Mouse (Mus musculus): ENCODE data around the gene Ube2c. TPM values are rescaled to one million over a fixed set of nuclear protein-coding genes. Genes with fewer than 3 reads are reported as not detected.
A peak's percentile ranks its signal among the peaks of the same experiment; 100 is the strongest.

Ube2c gene
- polyA plus RNA-seq, 1 experiment from 2014 or later = 21.1 TPM

DNA sequence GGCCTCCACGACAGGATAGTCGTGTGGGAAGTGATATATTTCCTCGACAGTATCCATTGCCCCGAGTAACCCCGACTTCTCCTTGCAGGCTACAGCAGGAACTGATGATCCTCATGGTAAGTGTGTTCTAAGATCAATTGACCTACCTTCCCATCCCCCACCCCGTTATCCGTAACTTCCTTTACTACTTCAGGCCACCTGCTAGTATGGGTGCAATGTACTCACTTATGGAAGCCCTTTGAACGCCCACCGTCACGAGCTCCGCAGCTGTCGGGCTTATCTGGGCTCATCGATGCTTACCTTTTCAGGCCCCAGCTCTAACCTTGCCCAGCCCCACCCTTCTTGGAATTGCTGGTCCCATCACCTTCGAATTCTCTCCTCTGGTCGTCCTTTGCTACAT is 581 bp downstream of the Ube2c start:
- TF ChIP-seq EP300 (IDR thresholded peaks at IDR 0.05) (no peak), CTCF (IDR thresholded peaks at IDR 0.05) (no peak)
- peak overlapping the region; percentile 72 for H3K4me3 ChIP-seq (ENCODE audit: low read depth, low read length)
- peaks cover 8% of the 10 kb centered on the region for H3K4me1 ChIP-seq (ENCODE audit: insufficient read depth, low read depth, low read length)
- peak overlapping the region; percentile 98 for H3K4me2 ChIP-seq (replicated peaks; ENCODE audit: low read depth, low read length)
- no peaks in the 10 kb centered on the region for H3K27me3 ChIP-seq (replicated peaks; ENCODE audit: insufficient read depth, low read length)
- 2% methylated on average over 15 of the region's 15 CpGs for WGBS
- DNase-seq (ENCODE audit: low spot score) (no peak), ATAC-seq (no peak)
- H3K36me3 ChIP-seq (ENCODE audit: insufficient read depth, low read length) = no peaks in the 10 kb centered on the region; the same call in 1 of the 2 replicates
- H3K27ac ChIP-seq (ENCODE audit: low read length) = no peak overlapping the region
- peak overlapping the region; percentile 47; the same call in 1 of the 2 replicates for H3K9ac ChIP-seq (replicated peaks; ENCODE audit: low read depth)
- no peaks in the 10 kb centered on the region for H3K9me3 ChIP-seq (ENCODE audit: low read length)

- WGBS = 42% methylated on average over 8 of the region's 8 CpGs
- no peak overlapping the region for H3K9ac ChIP-seq (replicated peaks; ENCODE audit: low read depth)
- H3K4me1 ChIP-seq (ENCODE audit: insufficient read depth, low read depth, low read length) = peaks cover 8% of the 10 kb centered on the region
- H3K4me2 ChIP-seq (replicated peaks; ENCODE audit: low read depth, low read length) = peak overlapping the region; percentile 98; the same call in 1 of the 2 replicates
- no peak for TF ChIP-seq EP300 (IDR thresholded peaks at IDR 0.05)
- no peak for TF ChIP-seq CTCF (IDR thresholded peaks at IDR 0.05)
- H3K36me3 ChIP-seq (ENCODE audit: insufficient read depth, low read length) = no peaks in the 10 kb centered on the region; the same call in 1 of the 2 replicates
- H3K4me3 ChIP-seq (ENCODE audit: low read depth, low read length) = no peak overlapping the region
- DNase-seq (ENCODE audit: low spot score) (no peak), ATAC-seq (no peak)
- no peaks in the 10 kb centered on the region for H3K9me3 ChIP-seq (ENCODE audit: low read length)
- H3K27me3 ChIP-seq (replicated peaks; ENCODE audit: insufficient read depth, low read length) = no peaks in the 10 kb centered on the region
- H3K27ac ChIP-seq (ENCODE audit: low read length) = no peak overlapping the region
Measured at GRCm38 (mm10) chr2:164771123-164771522, 1.4 kb downstream of the Ube2c start.

DNA sequence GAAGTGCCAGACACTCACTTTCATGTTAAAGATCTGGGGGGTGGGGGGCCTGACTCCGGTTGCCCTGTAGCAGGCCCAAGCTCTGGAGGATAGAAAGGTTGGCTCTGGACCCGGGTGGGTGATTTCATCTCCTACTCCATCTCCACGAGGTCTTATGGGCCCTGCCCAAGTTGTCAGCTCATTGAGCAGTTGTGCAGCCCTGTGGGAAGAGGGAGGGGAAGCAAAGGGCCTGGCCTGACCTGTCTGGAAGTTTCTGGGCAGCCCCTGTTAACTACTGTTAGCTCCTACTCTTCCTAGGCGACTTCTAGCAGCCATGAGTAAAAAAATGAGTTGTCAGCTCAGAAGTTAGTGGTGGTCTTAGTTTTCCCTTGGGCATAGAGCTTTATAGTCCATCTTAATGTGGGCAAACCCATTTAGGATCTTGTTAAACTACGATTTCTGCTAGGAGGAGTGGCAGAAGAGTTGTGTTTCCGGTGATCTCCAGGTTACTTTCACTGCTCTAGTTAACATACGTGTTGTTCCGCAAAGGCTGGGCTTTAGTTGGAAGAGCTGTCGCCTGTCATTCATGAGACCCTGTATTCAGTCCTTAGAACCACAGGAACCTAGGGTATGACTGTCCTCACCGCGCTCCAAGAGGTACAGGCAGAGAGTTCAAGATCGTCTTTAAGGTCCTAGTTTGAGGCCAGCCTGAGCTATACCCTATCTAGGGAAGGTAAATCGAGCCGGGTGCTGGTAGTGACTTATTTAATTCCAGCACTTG is 3.7 kb downstream of the Ube2c start:
- Histone ChIP-seq H3K27ac (ENCODE audit: low read length) (no peak overlapping the region), H3K4me3 (ENCODE audit: low read depth, low read length) (no peak overlapping the region), H3K4me1 (ENCODE audit: insufficient read depth, low read depth, low read length) (peaks cover 8% of the 10 kb centered on the region), H3K4me2 (replicated peaks; ENCODE audit: low read depth, low read length) (no peak overlapping the region), H3K9ac (replicated peaks; ENCODE audit: low read depth) (no peak overlapping the region), H3K36me3 (ENCODE audit: insufficient read depth, low read length) (no peaks in the 10 kb centered on the region), H3K9me3 (ENCODE audit: low read length) (no peaks in the 10 kb centered on the region), H3K27me3 (replicated peaks; ENCODE audit: insufficient read depth, low read length) (no peaks in the 10 kb centered on the region)
- TF ChIP-seq CTCF (IDR thresholded peaks at IDR 0.05) = no peak
- no peak for DNase-seq (ENCODE audit: low spot score)
- WGBS = 74% methylated on average over 14 of the region's 14 CpGs
- ATAC-seq = no peak

- no peaks in the 10 kb centered on the region for H3K36me3 ChIP-seq (ENCODE audit: insufficient read depth, low read length)
- H3K4me1 ChIP-seq (ENCODE audit: insufficient read depth, low read depth, low read length) = peaks cover 8% of the 10 kb centered on the region
- peak; percentile 53 for TF ChIP-seq EP300 (IDR thresholded peaks at IDR 0.05)
- TF ChIP-seq CTCF (IDR thresholded peaks at IDR 0.05) = no peak
- 67% methylated on average over 5 of the region's 5 CpGs for WGBS
- ATAC-seq (no peak), DNase-seq (ENCODE audit: low spot score) (no peak)
- H3K4me3 ChIP-seq (ENCODE audit: low read depth, low read length) = no peak overlapping the region
- no peaks in the 10 kb centered on the region for H3K9me3 ChIP-seq (ENCODE audit: low read length)
- no peaks in the 10 kb centered on the region for H3K27me3 ChIP-seq (replicated peaks; ENCODE audit: insufficient read depth, low read length)
- H3K4me2 ChIP-seq (replicated peaks; ENCODE audit: low read depth, low read length) = no peak overlapping the region
- H3K27ac ChIP-seq (ENCODE audit: low read length) = no peak overlapping the region
- H3K9ac ChIP-seq (replicated peaks; ENCODE audit: low read depth) = no peak overlapping the region
Measured at GRCm38 (mm10) chr2:164773989-164774364, 4.3 kb downstream of the Ube2c start.

- WGBS = 69% methylated on average over 6 of the region's 6 CpGs
- DNase-seq (ENCODE audit: low spot score) = no peak
Measured at GRCm38 (mm10) chr2:164776130-164776529, 6.4 kb downstream of the Ube2c start.

GRCm38 (mm10) chr2:164776801-164777200 is 7.1 kb downstream of the Ube2c start:
- TF ChIP-seq CTCF (IDR thresholded peaks at IDR 0.05) (no peak), EP300 (IDR thresholded peaks at IDR 0.05) (no peak)
- 67% methylated on average over 17 of the region's 17 CpGs for WGBS
- H3K4me3 ChIP-seq (ENCODE audit: low read depth, low read length) = no peak overlapping the region
- H3K27ac ChIP-seq (ENCODE audit: low read length) = no peak overlapping the region
- no peak for DNase-seq (ENCODE audit: low spot score)
- no peak overlapping the region for H3K9ac ChIP-seq (replicated peaks; ENCODE audit: low read depth)
- H3K4me1 ChIP-seq (ENCODE audit: insufficient read depth, low read depth, low read length) = no peaks in the 10 kb centered on the region
- H3K36me3 ChIP-seq (ENCODE audit: insufficient read depth, low read length) = no peaks in the 10 kb centered on the region
- no peaks in the 10 kb centered on the region for H3K27me3 ChIP-seq (replicated peaks; ENCODE audit: insufficient read depth, low read length)
- no peak overlapping the region for H3K4me2 ChIP-seq (replicated peaks; ENCODE audit: low read depth, low read length)
- no peaks in the 10 kb centered on the region for H3K9me3 ChIP-seq (ENCODE audit: low read length)
- ATAC-seq = no peak

More at GRCm38 (mm10) chr2:164776130-164776529, 6.4 kb downstream of the Ube2c start:
- no peak overlapping the region for H3K9ac ChIP-seq (replicated peaks; ENCODE audit: low read depth)
- no peak overlapping the region for H3K4me2 ChIP-seq (replicated peaks; ENCODE audit: low read depth, low read length)
- H3K4me3 ChIP-seq (ENCODE audit: low read depth, low read length) = no peak overlapping the region
- H3K4me1 ChIP-seq (ENCODE audit: insufficient read depth, low read depth, low read length) = no peaks in the 10 kb centered on the region
- no peak for TF ChIP-seq CTCF (IDR thresholded peaks at IDR 0.05)
- TF ChIP-seq EP300 (IDR thresholded peaks at IDR 0.05) = no peak
- no peak overlapping the region for H3K27ac ChIP-seq (ENCODE audit: low read length)
- H3K9me3 ChIP-seq (ENCODE audit: low read length) = no peaks in the 10 kb centered on the region
- H3K27me3 ChIP-seq (replicated peaks; ENCODE audit: insufficient read depth, low read length) = no peaks in the 10 kb centered on the region
- no peaks in the 10 kb centered on the region for H3K36me3 ChIP-seq (ENCODE audit: insufficient read depth, low read length)
- no peak for ATAC-seq

Data from lung, postnatal 0 days (tissue).